Mouse (Mus musculus) natural killer cell, adult 2 months (primary cell): ENCODE data around the gene Rbms1.
"Not testable (repeated sequence)": the region's sequence is repeated elsewhere in the genome, so short reads cannot be mapped to it uniquely, and the experiment has no call there.

Experiments used
- DNase-seq, 2 experiments: peaks; one replicate each; pipeline ENCODE4 v3.0.0; 2022; ENCODE audit warnings: low spot score in 2 of 2

Rbms1 gene

GRCm38 (mm10) chr2:60847984-60848383, 115.0 kb downstream of the Rbms1 start:
- no peak for DNase-seq

GRCm38 (mm10) chr2:60845316-60845894, 117.6 kb downstream of the Rbms1 start:
- DNase-seq, result peak; percentile 42 to 69

- no peak for DNase-seq
Observed at GRCm38 (mm10) chr2:60844259-60844658, 118.7 kb downstream of the Rbms1 start.

GRCm38 (mm10) chr2:60843633-60844032, 119.4 kb downstream of the Rbms1 start:
- DNase-seq, result no peak

GRCm38 (mm10) chr2:60842976-60843375, 120.0 kb downstream of the Rbms1 start:
- peak; percentile 21 to 28 for DNase-seq

- DNase-seq, result no peak
Observed at GRCm38 (mm10) chr2:60840922-60841321, 122.1 kb downstream of the Rbms1 start.

GRCm38 (mm10) chr2:60839498-60839897, 123.5 kb downstream of the Rbms1 start:
- no peak for DNase-seq

- DNase-seq, result no peak
Observed at GRCm38 (mm10) chr2:60838856-60839255, 124.1 kb downstream of the Rbms1 start.

GRCm38 (mm10) chr2:60837616-60838015, 125.4 kb downstream of the Rbms1 start:
- DNase-seq, result no peak

- DNase-seq, result no peak
Observed at GRCm38 (mm10) chr2:60836237-60836636, 126.8 kb downstream of the Rbms1 start.

GRCm38 (mm10) chr2:60834293-60834692, 128.7 kb downstream of the Rbms1 start:
- DNase-seq, result no peak

GRCm38 (mm10) chr2:60832254-60832653, 130.7 kb downstream of the Rbms1 start:
- no peak for DNase-seq

- not testable (repeated sequence) for DNase-seq
Observed at GRCm38 (mm10) chr2:60830464-60830863, 132.5 kb downstream of the Rbms1 start.

- DNase-seq, result no peak
Observed at GRCm38 (mm10) chr2:60828908-60829462, 134.0 kb downstream of the Rbms1 start.

- DNase-seq, result no peak
Observed at GRCm38 (mm10) chr2:60827152-60827428, 135.9 kb downstream of the Rbms1 start.

- no peak for DNase-seq
Observed at GRCm38 (mm10) chr2:60826406-60827151, 136.4 kb downstream of the Rbms1 start.

GRCm38 (mm10) chr2:60825690-60826089, 137.3 kb downstream of the Rbms1 start:
- DNase-seq, result no peak

GRCm38 (mm10) chr2:60821635-60822034, 141.4 kb downstream of the Rbms1 start:
- DNase-seq, result no peak

GRCm38 (mm10) chr2:60818632-60819031, 144.4 kb downstream of the Rbms1 start:
- no peak for DNase-seq

GRCm38 (mm10) chr2:60816307-60816706, 146.7 kb downstream of the Rbms1 start:
- DNase-seq, result no peak

- no peak for DNase-seq
Observed at GRCm38 (mm10) chr2:60814788-60815187, 148.2 kb downstream of the Rbms1 start.

- no peak for DNase-seq
Observed at GRCm38 (mm10) chr2:60812949-60813348, 150.0 kb downstream of the Rbms1 start.

GRCm38 (mm10) chr2:60810617-60811016, 152.4 kb downstream of the Rbms1 start:
- DNase-seq, result peak; percentile 32 to 40
